Comparison of ENCODE assay signal across 9 mouse cellular contexts in the genomic region with DNA sequence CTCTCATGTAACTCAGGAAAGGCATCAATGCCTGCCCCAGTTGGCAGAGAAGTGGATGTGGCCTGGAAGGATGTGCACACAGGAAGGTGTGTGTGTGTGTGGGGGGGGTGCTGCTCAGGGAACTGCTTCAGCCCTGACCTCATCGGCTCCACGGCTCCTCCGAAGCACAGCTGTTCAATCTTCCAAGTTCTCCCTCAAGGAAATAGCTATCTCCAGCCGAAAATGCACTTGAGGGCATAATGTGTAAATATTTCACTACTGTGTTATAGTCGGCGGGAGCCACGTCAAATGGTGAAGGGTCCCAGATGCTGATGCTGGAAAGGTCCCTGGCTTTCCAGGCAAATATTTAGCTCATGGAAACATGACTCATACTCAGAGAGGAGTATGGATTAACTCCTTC. TPM values are rescaled to one million over a fixed set of nuclear protein-coding genes. Genes with fewer than 3 reads are reported as not detected.
DNase-seq lines count a peak whose midpoint lies in the region; ATAC-seq and TF ChIP-seq lines count a peak whose summit lies in the region.
"Had no signal": no experiment of that assay in that cellular context is flagged by ENCODE, and none has a peak within 500 bp of the region (broad histone marks: within the 10 kb centered on the region; RNA-seq: fewer than 3 reads in every experiment).

No protein-coding gene starts in this region.

- no peaks in the 10 kb centered on the region for H3K36me3 ChIP-seq in myocyte (ENCODE audit: control insufficient read depth, insufficient read depth)
- H3K36me3 ChIP-seq in forebrain, embryonic 16.5 days (ENCODE audit: control insufficient read depth, insufficient read depth) = no peaks in the 10 kb centered on the region
- H3K36me3 ChIP-seq: midbrain, embryonic 12.5 days had no signal

- no peak for ATAC-seq in megakaryocyte-erythroid progenitor cell, adult 5-6 weeks (replicated peaks; ENCODE audit: low FRiP score, low TSS enrichment, poor library complexity, severe bottlenecking)
- ATAC-seq in forebrain, embryonic 16.5 days = no peak

- no peak overlapping the region for H3K27ac ChIP-seq in forebrain, embryonic 16.5 days (ENCODE audit: low read length)
- H3K27ac ChIP-seq: midbrain, embryonic 12.5 days had no signal

- H3K79me2 ChIP-seq in myocyte (ENCODE audit: control insufficient read depth, insufficient read depth) = no peaks in the 10 kb centered on the region

- H3ac ChIP-seq in myocyte (ENCODE audit: control insufficient read depth, insufficient read length) = no peak overlapping the region

- TF ChIP-seq POLR2A in myocyte (IDR thresholded peaks at IDR 0.05; ENCODE audit: insufficient read length, low read depth) = no peak

- no peaks in the 10 kb centered on the region for H3K27me3 ChIP-seq in myocyte (ENCODE audit: control insufficient read depth, insufficient read depth, insufficient read length)
- H3K27me3 ChIP-seq in forebrain, embryonic 16.5 days (replicated peaks; ENCODE audit: control insufficient read depth, insufficient read depth, low read length) = no peaks in the 10 kb centered on the region
- H3K27me3 ChIP-seq: midbrain, embryonic 12.5 days had no signal

- WGBS in forebrain, embryonic 16.5 days = 74% methylated on average over 7 of the region's 7 CpGs

- H3K4me2 ChIP-seq in myocyte (ENCODE audit: low read depth) = peak overlapping the region; percentile 47
- H3K4me2 ChIP-seq in forebrain, embryonic 16.5 days (ENCODE audit: low read length) = no peak overlapping the region
- H3K4me2 ChIP-seq: midbrain, embryonic 12.5 days had no signal

- no peaks in the 10 kb centered on the region for H3K4me1 ChIP-seq in forebrain, embryonic 16.5 days (replicated peaks; ENCODE audit: control insufficient read depth, insufficient read depth, low read length)
- H3K4me1 ChIP-seq: midbrain, embryonic 12.5 days had no signal

- no peak overlapping the region for H3K9ac ChIP-seq in forebrain, embryonic 16.5 days (replicated peaks; ENCODE audit: low read depth, low read length)
- H3K9ac ChIP-seq: midbrain, embryonic 12.5 days had no signal

- DNase-seq in lung, adult 18-20 months = peak; percentile 37 to 56
- DNase-seq in lung, postnatal 14 days = no peak
- DNase-seq in heart, adult 9 months (ENCODE audit: low spot score in 2 of 2) = peak; percentile 56 to 61
- peak; percentile 72 for DNase-seq in kidney, postnatal 14 days
- no peak for DNase-seq in urinary bladder, postnatal 36 days (ENCODE audit: low spot score in 2 of 2)

- no peaks in the 10 kb centered on the region for H3K9me3 ChIP-seq in forebrain, embryonic 16.5 days (ENCODE audit: control insufficient read depth, low read length)
- H3K9me3 ChIP-seq: midbrain, embryonic 12.5 days had no signal

- H3K4me3 ChIP-seq in myocyte = no peak overlapping the region
- H3K4me3 ChIP-seq in forebrain, embryonic 16.5 days (replicated peaks; ENCODE audit: low read length) = no peak overlapping the region
- H3K4me3 ChIP-seq: midbrain, embryonic 12.5 days had no signal

TF ChIP-seq in myocyte, 11 proteins besides CTCF, POLR2A, EP300 and RAD21:
- TF ChIP-seq POLR2AphosphoS2 (IDR thresholded peaks at IDR 0.05; ENCODE audit: insufficient read length, low read depth) (no peak), SRF (IDR thresholded peaks at IDR 0.05; ENCODE audit: control insufficient read depth, insufficient read length, low read depth) (no peak), CEBPB (IDR thresholded peaks at IDR 0.05; ENCODE audit: insufficient read depth, poor library complexity, severe bottlenecking) (no peak), MYOG (IDR thresholded peaks at IDR 0.05; ENCODE audit: control insufficient read depth in 1 of 3, insufficient read depth in 1 of 3, insufficient read length in 2 of 3, low read depth in 2 of 3) (peak in 1 of 3 experiments; percentile 46), REST (IDR thresholded peaks at IDR 0.05; ENCODE audit: insufficient read depth, insufficient read length) (no peak), E2F4 (IDR thresholded peaks at IDR 0.05; ENCODE audit: insufficient read depth) (no peak), MYOD1 (IDR thresholded peaks at IDR 0.05; ENCODE audit: control insufficient read depth in 1 of 3, insufficient read length in 2 of 3, low read depth in 2 of 3) (peak in 2 of 3 experiments; percentile 18 to 42)

RNA-seq across cellular contexts. Expression of gene Tgfbi, which starts 25.6 kb away (rescaled TPM):
- 1.8 TPM for polyA plus RNA-seq in myocyte (2012; fragmentation: generic; extraction: Trizol)
- 0.28 TPM in 1 of 2 replicates, not detected in the other for total RNA-seq in megakaryocyte-erythroid progenitor cell, adult 5-6 weeks (2014; fragmentation: Nextera tagmentation)
- 0.72 and 1.5 TPM in 2 replicates for total RNA-seq in megakaryocyte-erythroid progenitor cell, adult 5-6 weeks (2017)
- polyA plus RNA-seq in forebrain, embryonic 16.5 days (2015; fragmentation: Nextera tagmentation; extraction: Ambion mirVana) = 3.8 and 4.7 TPM in 2 replicates

Comparison
In these comparisons a context has a peak if more than half of its experiments do, and no peak if none do; other contexts are left out.
1. DNase-seq: peak in lung, adult 18-20 months (2 of 2), heart, adult 9 months (2 of 2) and kidney, postnatal 14 days (single experiment); none in lung, postnatal 14 days (single experiment) and urinary bladder, postnatal 36 days (0 of 2).